Mouse (Mus musculus): ENCODE results near the gene Eif2d. TPM values are rescaled to one million over a fixed set of nuclear protein-coding genes. Genes with fewer than 3 reads are reported as not detected.

Eif2d gene
- polyA plus RNA-seq (2021; fragmentation: Nextera tagmentation), result 13.4 and 16.9 TPM in 2 replicates
- long read RNA-seq, experiment 1, transcript Eif2d-202 (15 exons, 2,009 nt), result major isoform, 92 of 169 reads
- long read RNA-seq, experiment 1, transcript Eif2d-203 (15 exons, 2,153 nt), result minor isoform, 11 of 169 reads
- long read RNA-seq, experiment 1, partial matches to known transcripts, result 24 of 169 reads
- long read RNA-seq, experiment 1, other reads (novel, unspliced or antisense), result 42 of 169 reads
- long read RNA-seq, experiment 2, transcript Eif2d-202 (15 exons, 2,009 nt), result major isoform, 18 of 37 reads
- long read RNA-seq, experiment 2, partial matches to known transcripts, result 9 of 37 reads
- long read RNA-seq, experiment 2, other reads (novel, unspliced or antisense), result 8 of 37 reads

GRCm38 (mm10) chr1:131153018-131153629 lies at the start of gene Eif2d:
Eif2d (plus strand) TSS chr1:131153181.

DNA sequence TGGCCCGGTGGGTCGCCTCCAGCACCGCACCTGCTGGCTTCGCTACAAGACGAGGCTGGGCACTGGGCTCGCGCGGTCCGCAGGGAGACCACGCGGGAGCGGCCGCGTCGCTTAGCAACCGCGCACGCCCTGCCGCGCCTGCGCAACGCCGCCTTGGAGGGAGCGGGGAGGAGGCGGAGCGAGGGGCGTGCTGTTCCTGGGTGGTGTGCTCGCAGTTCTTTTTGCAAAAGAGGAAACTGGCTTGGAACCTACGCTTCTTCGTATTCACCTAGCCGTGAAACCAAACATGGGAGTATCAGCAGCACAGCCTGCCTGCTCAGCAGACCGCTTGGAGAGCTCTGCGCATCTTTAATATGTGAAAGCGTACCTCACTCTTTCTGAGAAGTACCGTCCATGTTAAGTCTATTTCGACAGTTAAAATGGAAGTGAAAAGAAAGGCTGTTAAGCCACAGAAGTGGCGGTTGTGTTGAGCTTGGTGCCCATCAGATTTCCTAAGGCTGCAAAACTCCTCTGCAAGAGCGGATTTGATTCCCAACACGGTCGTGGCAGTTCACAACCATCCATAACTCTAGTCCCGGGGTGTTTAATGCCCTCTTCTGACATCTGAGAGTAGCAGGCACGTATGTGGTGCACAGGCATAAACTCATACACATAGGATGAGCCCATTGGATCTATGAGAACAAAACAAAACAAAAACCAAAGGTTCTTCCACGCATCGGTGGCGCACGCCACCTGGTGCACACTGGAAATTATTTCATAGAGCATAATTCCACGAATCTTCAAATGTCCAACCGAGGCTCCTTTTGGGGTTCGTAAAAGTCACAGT lies 14.6 kb upstream of the Eif2d start, which contains the start of gene Dyrk3:
TSS of gene Dyrk3 (minus strand) at position 150 of the 826 bp plus-strand sequence.

Other genes starting within 250 kb of the Eif2d start
- not detected in 2 replicates for gene Il20, start 241.7 kb upstream of the Eif2d start, polyA plus RNA-seq (2021; fragmentation: Nextera tagmentation)
- gene Il19, start 213.1 kb upstream of the Eif2d start, polyA plus RNA-seq (2021; fragmentation: Nextera tagmentation), result not detected in 2 replicates
- not detected in 2 replicates for gene Il10, start 133.3 kb upstream of the Eif2d start, polyA plus RNA-seq (2021; fragmentation: Nextera tagmentation)
- 3.1 and 3.2 TPM in 2 replicates for gene Mapkapk2, start 55.4 kb upstream of the Eif2d start, polyA plus RNA-seq (2021; fragmentation: Nextera tagmentation)
- gene Dyrk3, start 14.8 kb upstream of the Eif2d start, polyA plus RNA-seq (2021; fragmentation: Nextera tagmentation), result 5.3 and 5.9 TPM in 2 replicates
- 9.1 and 9.2 TPM in 2 replicates for gene Rassf5, start 92.1 kb downstream of the Eif2d start, polyA plus RNA-seq (2021; fragmentation: Nextera tagmentation)
- gene Ikbke, start 126.4 kb downstream of the Eif2d start, polyA plus RNA-seq (2021; fragmentation: Nextera tagmentation), result 0.10 and 0.15 TPM in 2 replicates

Measured in left cerebral cortex, adult 6 months (tissue).